Mouse (Mus musculus): ENCODE measurements around the gene Rps12. TPM values are rescaled to one million over a fixed set of nuclear protein-coding genes. Genes with fewer than 3 reads are reported as not detected.

Gene Rps12
- polyA plus RNA-seq, 1 experiment from 2014 or later = 176 TPM

DNA sequence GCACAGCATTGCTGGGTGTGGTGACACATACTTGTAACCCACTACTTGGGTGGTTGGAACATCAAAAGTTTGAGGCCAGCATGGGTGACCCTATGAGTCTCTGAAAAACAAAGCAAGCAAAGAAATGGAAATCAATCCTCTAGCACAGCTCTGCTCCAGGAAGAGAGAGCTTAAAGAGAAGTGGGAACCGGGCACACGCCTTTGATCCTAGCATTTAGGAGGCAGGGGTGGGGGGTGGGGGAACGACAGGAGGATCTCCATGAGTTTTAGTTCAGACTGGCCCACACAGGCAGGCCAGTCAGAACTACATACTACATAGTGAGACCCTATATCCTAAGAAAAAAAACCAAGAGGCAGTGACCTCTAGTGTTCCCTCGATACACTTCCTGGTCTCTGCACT is 19.1 kb upstream of the Rps12 start:
- H3K36me3 ChIP-seq (ENCODE audit: control insufficient read depth, insufficient read depth, low read length) = peaks cover 50% of the 10 kb centered on the region
- WGBS = 44% methylated on average over 4 of the region's 4 CpGs

DNA sequence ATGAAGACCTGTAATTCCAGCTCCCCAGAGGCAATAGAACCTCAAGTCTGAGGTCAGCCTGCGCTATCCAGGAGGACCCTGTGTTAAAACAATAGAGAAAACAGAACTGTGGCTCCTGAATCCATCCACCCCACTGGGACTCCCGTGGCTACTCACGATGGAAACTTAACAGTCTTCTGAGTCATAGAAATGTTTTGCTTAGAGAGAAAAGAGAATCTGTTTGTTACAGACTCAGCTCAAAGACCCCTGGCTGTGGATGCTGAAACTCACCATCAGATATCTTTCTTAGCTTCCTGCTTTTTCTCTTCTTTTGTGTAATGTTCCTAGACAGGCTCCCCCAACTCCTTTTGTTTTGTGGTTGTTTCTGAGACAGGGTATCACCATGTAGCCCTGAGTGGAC is 17.6 kb upstream of the Rps12 start:
- ATAC-seq (no peak), DNase-seq (ENCODE audit: low spot score) (no peak)
- Histone ChIP-seq H3K9ac (ENCODE audit: low read length) (no peak overlapping the region), H3K27ac (ENCODE audit: low read depth, low read length) (no peak overlapping the region), H3K27me3 (replicated peaks; ENCODE audit: control insufficient read depth, insufficient read depth, low read length) (no peaks in the 10 kb centered on the region), H3K4me1 (ENCODE audit: control insufficient read depth, insufficient read depth, low read length) (no peaks in the 10 kb centered on the region), H3K9me3 (replicated peaks; ENCODE audit: control insufficient read depth, low read length) (no peaks in the 10 kb centered on the region), H3K4me2 (ENCODE audit: low read length) (no peak overlapping the region), H3K4me3 (ENCODE audit: low read depth, low read length) (no peak overlapping the region), H3K36me3 (ENCODE audit: control insufficient read depth, insufficient read depth, low read length) (peaks cover 58% of the 10 kb centered on the region)
- WGBS = 57% methylated on average over 3 of the region's 3 CpGs

More for the DNA sequence above, 19.1 kb upstream of the Rps12 start:
- no peak for ATAC-seq
- Histone ChIP-seq H3K27me3 (replicated peaks; ENCODE audit: control insufficient read depth, insufficient read depth, low read length) (no peaks in the 10 kb centered on the region), H3K9me3 (replicated peaks; ENCODE audit: control insufficient read depth, low read length) (no peaks in the 10 kb centered on the region), H3K9ac (ENCODE audit: low read length) (no peak overlapping the region), H3K4me3 (ENCODE audit: low read depth, low read length) (no peak overlapping the region), H3K4me1 (ENCODE audit: control insufficient read depth, insufficient read depth, low read length) (no peaks in the 10 kb centered on the region), H3K27ac (ENCODE audit: low read depth, low read length) (no peak overlapping the region), H3K4me2 (ENCODE audit: low read length) (no peak overlapping the region)
- no peak for DNase-seq (ENCODE audit: low spot score)

DNA sequence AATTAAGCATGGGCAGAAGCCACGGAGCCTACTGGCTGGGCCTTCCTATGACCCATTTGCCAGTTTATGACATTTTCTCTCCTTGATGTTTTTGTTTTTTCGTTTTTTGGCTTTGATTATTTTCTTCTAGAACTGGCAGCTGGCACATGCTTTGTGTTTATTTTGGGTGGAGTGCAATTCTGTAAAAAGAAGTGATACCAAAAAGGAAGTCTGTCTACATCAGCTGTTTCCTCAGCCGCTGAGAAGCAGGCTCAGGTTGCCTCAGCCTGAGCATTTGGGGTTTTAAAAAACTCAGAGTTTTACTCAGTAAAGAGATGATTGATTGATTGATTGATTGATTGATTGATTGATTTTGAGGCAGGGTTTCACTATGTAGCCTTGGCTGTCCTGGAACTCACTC is 15.8 kb upstream of the Rps12 start:
- Histone ChIP-seq H3K4me2 (ENCODE audit: low read length) (no peak overlapping the region), H3K4me1 (ENCODE audit: control insufficient read depth, insufficient read depth, low read length) (no peaks in the 10 kb centered on the region), H3K4me3 (ENCODE audit: low read depth, low read length) (no peak overlapping the region), H3K9ac (ENCODE audit: low read length) (no peak overlapping the region), H3K36me3 (ENCODE audit: control insufficient read depth, insufficient read depth, low read length) (peaks cover 53% of the 10 kb centered on the region), H3K27me3 (replicated peaks; ENCODE audit: control insufficient read depth, insufficient read depth, low read length) (no peaks in the 10 kb centered on the region), H3K9me3 (replicated peaks; ENCODE audit: control insufficient read depth, low read length) (no peaks in the 10 kb centered on the region), H3K27ac (ENCODE audit: low read depth, low read length) (no peak overlapping the region)
- ATAC-seq (no peak), DNase-seq (ENCODE audit: low spot score) (no peak)
- WGBS = 78% methylated on average over 3 of the region's 3 CpGs

DNA sequence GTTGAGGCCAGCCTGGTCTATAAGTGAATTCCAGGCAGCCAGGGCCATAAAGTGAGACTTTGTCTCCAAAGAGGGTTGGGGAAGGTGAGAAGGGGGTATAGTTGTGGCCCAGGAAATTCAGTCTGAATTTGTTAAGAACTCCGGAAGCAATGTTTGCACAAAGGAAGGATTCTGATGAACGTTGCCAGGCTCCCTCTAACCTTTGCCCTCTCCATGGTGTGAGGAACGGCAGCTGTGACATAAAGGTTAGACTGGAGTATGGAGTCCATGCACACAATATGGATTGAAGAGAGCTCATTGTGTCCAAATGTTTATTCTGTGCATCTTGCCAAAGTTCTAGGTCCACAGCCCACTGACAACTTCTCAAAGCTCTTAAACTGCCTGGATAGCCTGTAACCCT is 12.9 kb upstream of the Rps12 start:
- H3K4me3 ChIP-seq (ENCODE audit: low read depth, low read length) = no peak overlapping the region
- no peak overlapping the region for H3K4me2 ChIP-seq (ENCODE audit: low read length)
- H3K4me1 ChIP-seq (ENCODE audit: control insufficient read depth, insufficient read depth, low read length) = peaks cover 5% of the 10 kb centered on the region; the same call in 1 of the 2 replicates
- no peak overlapping the region for H3K27ac ChIP-seq (ENCODE audit: low read depth, low read length)
- H3K9ac ChIP-seq (ENCODE audit: low read length) = no peak overlapping the region
- no peaks in the 10 kb centered on the region for H3K27me3 ChIP-seq (replicated peaks; ENCODE audit: control insufficient read depth, insufficient read depth, low read length)
- no peak for DNase-seq (ENCODE audit: low spot score)
- peaks cover 36% of the 10 kb centered on the region for H3K36me3 ChIP-seq (ENCODE audit: control insufficient read depth, insufficient read depth, low read length)
- ATAC-seq = no peak
- 31% methylated on average over 3 of the region's 3 CpGs for WGBS
- H3K9me3 ChIP-seq (replicated peaks; ENCODE audit: control insufficient read depth, low read length) = no peaks in the 10 kb centered on the region

DNA sequence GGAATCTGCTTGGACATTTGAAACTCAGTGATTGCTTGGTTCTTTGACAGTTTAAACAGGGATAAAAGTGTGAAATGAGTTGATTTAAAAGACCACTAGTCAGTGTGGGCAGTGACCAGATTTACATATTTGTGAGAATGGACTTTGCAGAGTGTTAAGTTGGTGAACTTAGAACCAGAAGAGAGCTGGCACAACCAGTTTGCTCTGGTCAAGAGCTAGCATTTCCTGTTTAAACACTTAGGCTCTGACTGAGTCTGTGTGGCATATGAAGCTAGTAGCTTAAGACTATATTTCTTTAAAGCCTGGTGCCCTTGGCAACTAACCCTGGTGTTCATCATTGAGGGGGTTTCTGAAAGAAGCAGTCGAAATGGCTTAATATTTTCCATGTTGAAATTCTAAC is 11.1 kb upstream of the Rps12 start:
- DNase-seq (ENCODE audit: low spot score) (no peak), ATAC-seq (no peak)
- Histone ChIP-seq H3K36me3 (ENCODE audit: control insufficient read depth, insufficient read depth, low read length) (peaks cover 27% of the 10 kb centered on the region), H3K9ac (ENCODE audit: low read length) (no peak overlapping the region), H3K4me2 (ENCODE audit: low read length) (peak overlapping the region; percentile 67), H3K4me3 (ENCODE audit: low read depth, low read length) (no peak overlapping the region), H3K27me3 (replicated peaks; ENCODE audit: control insufficient read depth, insufficient read depth, low read length) (no peaks in the 10 kb centered on the region), H3K27ac (ENCODE audit: low read depth, low read length) (no peak overlapping the region), H3K4me1 (ENCODE audit: control insufficient read depth, insufficient read depth, low read length) (peaks cover 5% of the 10 kb centered on the region; the same call in 1 of the 2 replicates), H3K9me3 (replicated peaks; ENCODE audit: control insufficient read depth, low read length) (no peaks in the 10 kb centered on the region)
- 77% methylated on average over 1 of the region's 1 CpGs for WGBS

DNA sequence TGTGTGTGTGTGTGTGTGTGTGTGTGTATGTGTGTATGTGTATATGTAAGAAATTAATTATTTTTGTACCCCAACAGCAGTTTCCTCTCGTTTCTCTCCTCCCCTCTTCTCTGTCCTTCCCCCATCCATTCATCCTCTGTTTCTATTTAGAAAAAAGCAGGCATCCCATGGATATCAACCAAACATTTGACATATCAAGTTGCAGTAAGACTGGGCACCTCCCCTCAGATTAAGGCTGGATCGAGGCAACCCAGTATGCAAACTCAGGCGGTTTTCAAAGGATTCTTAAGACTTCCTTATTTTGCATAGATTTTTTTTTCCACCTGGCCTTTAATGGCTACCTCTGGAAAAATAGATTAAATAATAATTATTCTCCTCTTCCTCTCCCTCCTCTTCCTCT is 10.5 kb upstream of the Rps12 start:
- Histone ChIP-seq H3K4me2 (ENCODE audit: low read length) (peak overlapping the region; percentile 67), H3K9ac (ENCODE audit: low read length) (peak overlapping the region; percentile 91), H3K36me3 (ENCODE audit: control insufficient read depth, insufficient read depth, low read length) (peaks cover 23% of the 10 kb centered on the region), H3K4me3 (ENCODE audit: low read depth, low read length) (peak overlapping the region; percentile 64), H3K9me3 (replicated peaks; ENCODE audit: control insufficient read depth, low read length) (no peaks in the 10 kb centered on the region), H3K27ac (ENCODE audit: low read depth, low read length) (no peak overlapping the region), H3K4me1 (ENCODE audit: control insufficient read depth, insufficient read depth, low read length) (peaks cover 5% of the 10 kb centered on the region; the same call in 1 of the 2 replicates), H3K27me3 (replicated peaks; ENCODE audit: control insufficient read depth, insufficient read depth, low read length) (no peaks in the 10 kb centered on the region)
- ATAC-seq (peak; percentile 25), DNase-seq (ENCODE audit: low spot score) (peak; percentile 22)
- WGBS = 3% methylated on average over 3 of the region's 3 CpGs

DNA sequence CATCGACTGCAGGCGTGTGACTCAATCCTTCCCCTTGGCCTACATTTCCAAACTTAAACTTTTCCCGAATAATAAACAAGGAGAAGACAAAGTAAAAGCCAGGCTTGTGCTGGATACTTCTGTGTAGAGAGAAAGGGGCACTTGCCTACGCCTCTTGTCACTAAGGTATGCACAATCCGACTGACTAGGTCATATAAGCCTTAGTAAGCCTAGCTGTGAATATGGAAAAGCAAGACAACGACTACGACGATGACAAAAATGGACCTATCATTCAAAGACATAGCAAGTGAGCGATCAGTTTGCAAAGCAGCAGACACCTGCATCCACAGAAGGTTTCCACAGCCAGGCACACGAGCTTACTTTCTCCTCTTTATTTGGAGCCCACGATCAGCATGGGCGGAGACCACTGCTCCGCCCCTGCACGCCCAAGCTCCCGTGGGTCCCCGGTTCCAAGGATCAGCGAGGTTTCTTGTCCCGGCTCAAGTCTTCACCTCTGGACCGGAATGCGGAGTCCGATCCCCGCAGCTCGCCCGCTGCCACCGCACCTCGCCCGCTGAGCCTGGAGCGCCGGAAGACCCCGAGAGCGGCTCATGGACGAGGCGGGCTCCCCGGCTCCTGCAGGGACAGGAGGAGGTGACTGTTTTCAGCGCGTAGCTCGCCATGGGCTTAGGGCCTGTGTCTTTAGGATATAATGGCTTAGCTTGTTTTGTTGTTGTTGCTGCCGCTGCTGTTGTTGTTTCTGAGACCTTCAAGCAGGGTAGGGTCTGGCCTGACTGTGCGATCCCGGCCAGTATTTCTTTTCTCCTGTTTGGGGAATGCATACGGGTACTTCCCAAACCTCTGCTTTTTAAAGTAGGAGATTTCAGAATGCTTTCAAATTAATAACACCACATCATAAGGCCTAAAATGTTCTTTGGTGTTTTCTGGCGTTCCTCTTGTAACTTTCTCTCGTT is 9.8 kb upstream of the Rps12 start, which contains the start of gene Slc18b1:
Slc18b1 (plus strand) TSS at position 436 of the 953 bp plus-strand sequence.
- Histone ChIP-seq H3K9ac (ENCODE audit: low read length) (peak within 1 kb of the TSS; percentile 91), H3K36me3 (ENCODE audit: control insufficient read depth, insufficient read depth, low read length) (peaks cover 18% of the 10 kb centered on the region), H3K9me3 (replicated peaks; ENCODE audit: control insufficient read depth, low read length) (no peaks in the 10 kb centered on the region), H3K27me3 (replicated peaks; ENCODE audit: control insufficient read depth, insufficient read depth, low read length) (no peaks in the 10 kb centered on the region), H3K4me3 (ENCODE audit: low read depth, low read length) (peak within 1 kb of the TSS; percentile 64), H3K4me1 (ENCODE audit: control insufficient read depth, insufficient read depth, low read length) (peaks cover 5% of the 10 kb centered on the region; the same call in 1 of the 2 replicates), H3K27ac (ENCODE audit: low read depth, low read length) (peak within 1 kb of the TSS; percentile 65), H3K4me2 (ENCODE audit: low read length) (peak within 1 kb of the TSS; percentile 67)
- 2% methylated on average over 43 of the region's 43 CpGs for WGBS
- ATAC-seq = peak; percentile 81
- DNase-seq (ENCODE audit: low spot score) = peak; percentile 48

DNA sequence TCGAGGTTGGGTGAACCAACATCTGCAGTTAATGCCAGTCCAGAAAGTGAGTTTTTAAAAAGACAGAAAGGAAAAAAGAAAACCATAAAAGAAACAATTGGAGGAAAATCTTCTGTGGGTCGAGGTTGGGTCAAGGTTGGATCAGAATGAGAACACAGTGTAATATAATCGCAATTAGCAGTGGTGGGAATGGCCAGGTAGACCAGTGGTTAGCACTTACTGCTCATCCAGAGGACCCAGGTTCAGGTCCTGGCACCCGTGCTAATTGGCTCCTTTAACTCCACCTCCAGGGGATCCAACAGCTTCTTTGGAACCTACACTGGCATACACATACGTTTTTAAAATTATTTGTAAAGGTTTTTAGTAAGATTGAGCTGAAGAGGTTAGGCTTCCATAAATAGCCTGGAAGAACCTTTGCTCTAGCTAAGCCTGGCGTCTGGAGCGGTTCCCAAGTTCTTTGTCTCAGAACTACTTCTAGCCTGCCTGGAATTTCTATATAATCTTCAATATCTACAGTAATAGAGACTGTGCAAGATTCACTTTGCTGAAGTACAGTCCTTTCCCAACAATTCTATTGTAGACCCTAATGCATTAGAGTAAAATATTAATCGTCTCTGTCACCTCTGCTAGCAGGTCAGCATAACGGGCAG is 8.9 kb upstream of the Rps12 start:
- no peaks in the 10 kb centered on the region for H3K9me3 ChIP-seq (replicated peaks; ENCODE audit: control insufficient read depth, low read length)
- H3K4me1 ChIP-seq (ENCODE audit: control insufficient read depth, insufficient read depth, low read length) = peaks cover 5% of the 10 kb centered on the region; the same call in 1 of the 2 replicates
- H3K27ac ChIP-seq (ENCODE audit: low read depth, low read length) = no peak overlapping the region
- ATAC-seq (peak; percentile 32), DNase-seq (ENCODE audit: low spot score) (peak; percentile 32)
- peak overlapping the region; percentile 91 for H3K9ac ChIP-seq (ENCODE audit: low read length)
- H3K4me3 ChIP-seq (ENCODE audit: low read depth, low read length) = peak overlapping the region; percentile 64
- H3K4me2 ChIP-seq (ENCODE audit: low read length) = peak overlapping the region; percentile 67
- peaks cover 10% of the 10 kb centered on the region for H3K36me3 ChIP-seq (ENCODE audit: control insufficient read depth, insufficient read depth, low read length)
- 41% methylated on average over 9 of the region's 9 CpGs for WGBS
- H3K27me3 ChIP-seq (replicated peaks; ENCODE audit: control insufficient read depth, insufficient read depth, low read length) = no peaks in the 10 kb centered on the region
